Mouse (Mus musculus) ovary, postnatal 14 days (tissue): ENCODE measurements around the gene 0610010K14Rik.

Source experiments
- DNase-seq: peaks from one replicate; pipeline ENCODE4 v3.0.0; 2022; ENCODE audit warnings: low spot score

The 0610010K14Rik gene

GRCm38 (mm10) chr11:70216103-70216502, 21.6 kb downstream of the 0610010K14Rik start:
- DNase-seq, result no peak

GRCm38 (mm10) chr11:70215301-70215700, 22.4 kb downstream of the 0610010K14Rik start:
- no peak for DNase-seq

- no peak for DNase-seq
Measured at GRCm38 (mm10) chr11:70214856-70215209, 22.9 kb downstream of the 0610010K14Rik start.

DNA sequence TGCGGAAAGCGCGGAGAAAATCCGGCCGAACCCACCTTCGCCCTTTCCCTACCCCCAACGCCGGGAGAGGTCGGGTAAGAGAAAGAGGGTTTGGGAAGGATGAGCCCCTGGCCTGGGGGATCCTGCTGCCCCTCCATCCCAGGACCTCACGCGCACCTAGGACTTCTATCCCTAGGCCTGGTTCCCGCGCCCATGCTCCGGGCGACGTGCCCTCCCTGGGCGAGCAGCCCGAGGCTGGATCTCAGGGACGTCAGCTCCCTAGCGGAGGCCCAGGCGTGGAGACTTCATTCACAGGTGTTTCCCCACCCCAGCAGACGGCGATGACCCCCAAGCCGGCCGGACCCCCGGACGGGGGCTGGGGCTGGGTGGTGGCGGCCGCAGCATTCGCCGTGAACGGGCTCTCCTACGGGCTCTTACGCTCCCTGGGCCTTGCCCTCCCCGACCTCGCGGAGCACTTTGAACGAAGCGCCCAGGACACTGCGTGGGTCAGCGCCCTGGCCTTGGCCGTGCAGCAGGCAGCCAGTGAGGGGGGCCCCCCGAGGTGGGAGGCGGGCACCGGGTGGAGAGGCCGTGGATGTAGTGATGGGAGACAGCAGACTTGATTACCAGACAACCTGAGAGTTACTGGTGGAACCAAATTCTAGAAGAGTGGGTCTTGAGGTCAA, 23.4 kb downstream of the 0610010K14Rik start:
- no peak for DNase-seq

GRCm38 (mm10) chr11:70213736-70214135, 24.0 kb downstream of the 0610010K14Rik start:
- DNase-seq, result no peak

GRCm38 (mm10) chr11:70212896-70213295, 24.8 kb downstream of the 0610010K14Rik start:
- no peak for DNase-seq

GRCm38 (mm10) chr11:70212423-70212822, 25.3 kb downstream of the 0610010K14Rik start, which contains the start of gene Slc16a11:
Slc16a11 (plus strand) TSS chr11:70212752.
- DNase-seq, result no peak

DNA sequence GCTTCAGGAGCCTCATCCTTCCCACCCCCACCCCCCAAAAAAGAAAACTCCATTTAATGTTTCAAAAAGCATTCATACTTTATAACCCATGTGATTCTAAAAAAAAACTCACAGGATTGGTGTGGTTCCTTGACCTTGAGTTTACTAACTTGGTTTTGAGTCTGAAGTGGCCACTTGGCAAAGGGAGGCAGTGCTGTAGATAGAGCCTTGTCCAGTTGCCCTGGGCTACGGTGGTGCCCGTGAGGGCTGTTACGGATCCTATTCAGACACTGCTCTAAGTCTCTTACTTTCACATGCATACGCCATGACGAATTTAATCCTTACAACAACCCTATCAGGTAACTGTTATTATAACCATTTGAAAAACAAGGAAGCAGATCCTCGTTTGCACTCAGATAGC, 25.7 kb downstream of the 0610010K14Rik start:
- no peak for DNase-seq

GRCm38 (mm10) chr11:70210681-70211080, 27.0 kb downstream of the 0610010K14Rik start:
- no peak for DNase-seq

GRCm38 (mm10) chr11:70208778-70209388, 28.8 kb downstream of the 0610010K14Rik start:
- DNase-seq, result no peak

DNA sequence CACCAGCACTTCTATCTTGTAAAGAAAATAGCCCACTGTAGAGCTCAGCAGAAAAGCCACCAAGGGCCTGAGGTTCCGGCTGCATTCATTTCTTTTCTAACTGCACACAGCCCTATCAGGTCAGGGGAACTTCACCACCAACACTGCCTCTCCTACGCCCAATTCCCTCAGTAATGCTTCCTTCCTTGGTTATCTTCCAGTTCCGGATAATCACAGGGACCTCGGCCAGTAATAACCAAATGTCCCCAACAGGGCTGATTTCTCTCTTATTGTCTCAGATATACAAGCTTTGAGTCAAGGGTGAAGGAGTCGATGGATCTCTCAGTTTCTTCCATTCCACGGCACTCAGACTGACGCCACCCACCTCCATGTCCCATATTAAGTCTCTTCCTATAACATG, 30.4 kb downstream of the 0610010K14Rik start:
- DNase-seq, result no peak

- no peak for DNase-seq
Measured at GRCm38 (mm10) chr11:70206801-70207200, 30.9 kb downstream of the 0610010K14Rik start.

- DNase-seq, result peak; percentile 84
Measured at GRCm38 (mm10) chr11:70201691-70202090, 36.0 kb downstream of the 0610010K14Rik start.

DNA sequence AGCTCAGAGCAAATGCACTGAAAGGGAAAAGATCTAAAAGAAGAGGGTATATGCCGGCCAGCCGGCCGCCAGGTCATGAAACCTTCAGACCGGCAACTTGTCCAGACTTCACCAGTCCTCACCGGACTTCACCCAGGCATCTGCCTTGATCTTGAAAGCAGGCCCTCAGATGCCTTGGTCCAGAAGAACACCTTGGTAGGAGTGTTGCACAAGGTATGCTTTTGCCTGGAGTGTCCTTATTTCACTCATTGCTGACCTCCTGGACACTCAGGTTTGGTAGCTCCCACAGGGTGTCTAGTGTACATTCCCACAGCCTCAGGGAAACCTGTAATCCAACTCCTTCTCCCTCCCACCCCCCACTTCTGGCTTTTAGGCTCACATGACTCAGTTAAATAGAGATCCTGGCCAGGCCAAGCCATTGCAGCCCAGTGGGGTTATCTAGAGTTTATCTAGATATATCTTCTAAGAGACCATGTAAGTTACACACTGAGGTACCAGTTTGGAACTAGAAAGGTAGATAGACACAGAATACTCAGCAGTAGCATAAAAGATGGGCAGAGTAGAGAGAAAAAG, 37.6 kb downstream of the 0610010K14Rik start:
- no peak for DNase-seq

DNA sequence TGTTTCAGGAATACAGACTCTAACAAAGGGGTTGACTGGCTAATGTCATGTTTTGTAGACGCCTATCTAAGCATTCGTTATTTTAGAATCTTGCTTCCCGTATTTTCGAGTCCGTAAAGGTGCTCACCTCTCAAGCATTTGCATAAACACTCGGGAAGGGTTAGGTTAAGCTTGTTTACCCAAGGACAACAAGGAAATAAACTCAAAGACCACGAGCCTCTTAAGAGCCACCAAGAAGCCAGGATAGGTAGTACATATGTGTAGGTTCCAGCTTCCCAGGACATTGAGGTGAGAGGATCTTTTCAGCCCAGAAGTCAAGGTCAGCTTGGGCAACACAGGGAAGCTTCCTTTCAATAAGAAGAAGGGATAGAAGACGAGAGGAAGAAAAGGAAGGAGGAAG, 38.6 kb downstream of the 0610010K14Rik start:
- no peak for DNase-seq

GRCm38 (mm10) chr11:70198332-70198731, 39.4 kb downstream of the 0610010K14Rik start:
- DNase-seq, result no peak

GRCm38 (mm10) chr11:70193354-70194285, 44.1 kb downstream of the 0610010K14Rik start:
- no peak for DNase-seq

- DNase-seq, result no peak
Measured at GRCm38 (mm10) chr11:70192157-70192556, 45.6 kb downstream of the 0610010K14Rik start.

- DNase-seq, result no peak
Measured at GRCm38 (mm10) chr11:70191188-70191587, 46.5 kb downstream of the 0610010K14Rik start.

GRCm38 (mm10) chr11:70189319-70190134, 48.2 kb downstream of the 0610010K14Rik start:
- no peak for DNase-seq
